Mouse (Mus musculus): ENCODE measurements around the gene Pde6g.

DNA sequence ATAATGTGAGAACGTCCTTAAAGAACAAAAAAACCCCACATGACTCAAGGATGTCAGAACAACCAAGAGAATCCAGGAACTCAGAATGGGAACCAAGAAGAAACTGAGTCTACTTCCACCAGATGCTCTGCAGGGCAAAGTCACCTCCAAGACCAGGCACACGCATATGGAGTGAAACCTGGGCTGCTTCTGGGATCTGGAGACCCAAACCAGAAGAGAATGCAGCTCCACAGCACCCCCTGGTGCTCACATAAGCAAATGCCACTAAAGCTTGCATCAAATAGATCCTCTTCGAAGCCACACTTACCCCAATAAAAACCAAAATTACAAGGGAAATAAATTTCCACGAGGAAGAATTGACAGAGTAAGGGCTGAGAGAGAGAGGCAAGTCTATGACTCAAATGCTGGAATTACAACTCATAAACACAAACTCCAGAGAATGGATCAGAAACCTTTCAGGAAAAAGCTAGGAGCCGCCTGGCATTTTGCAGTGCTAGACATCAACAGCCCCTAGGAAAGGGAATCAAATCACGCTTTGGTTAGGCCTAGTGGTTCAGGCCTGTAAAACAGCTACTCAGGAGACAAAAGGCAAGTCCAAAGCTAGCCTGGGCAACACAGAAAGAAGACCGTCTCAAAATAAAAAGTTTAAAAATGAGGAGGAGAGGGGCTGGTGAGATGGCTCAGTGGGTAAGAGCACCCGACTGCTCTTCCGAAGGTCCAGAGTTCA is 29.6 kb downstream of the Pde6g start:
- TF ChIP-seq EP300 (optimal IDR thresholded peaks at IDR 0.05) (no peak), CTCF (IDR thresholded peaks at IDR 0.05; ENCODE audit: low read depth) (peak; percentile 82)
